Mouse (Mus musculus) cerebellum, adult 11-12 months (tissue): ENCODE results near the gene Gm20605.

Source experiments
- DNase-seq: peaks from one replicate; pipeline ENCODE4 v3.0.0; 2022

The Gm20605 gene

GRCm38 (mm10) chr5:137654746-137655145 is 25.8 kb downstream of the Gm20605 start:
- DNase-seq = no peak

- peak; percentile 76 for DNase-seq
Observed at GRCm38 (mm10) chr5:137656977-137657376, 28.0 kb downstream of the Gm20605 start.

- no peak for DNase-seq
Observed at GRCm38 (mm10) chr5:137660064-137660688, 31.2 kb downstream of the Gm20605 start.

- DNase-seq = no peak
Observed at GRCm38 (mm10) chr5:137663057-137663456, 34.1 kb downstream of the Gm20605 start.

- no peak for DNase-seq
Observed at GRCm38 (mm10) chr5:137668971-137669370, 40.0 kb downstream of the Gm20605 start.

GRCm38 (mm10) chr5:137670240-137670639 is 41.3 kb downstream of the Gm20605 start:
- no peak for DNase-seq

- no peak for DNase-seq
Observed at GRCm38 (mm10) chr5:137671443-137672240, 42.7 kb downstream of the Gm20605 start.

GRCm38 (mm10) chr5:137672361-137672760 is 43.4 kb downstream of the Gm20605 start:
- no peak for DNase-seq

GRCm38 (mm10) chr5:137673015-137673414 is 44.0 kb downstream of the Gm20605 start:
- DNase-seq = no peak

- no peak for DNase-seq
Observed at GRCm38 (mm10) chr5:137674786-137675185, 45.8 kb downstream of the Gm20605 start.

GRCm38 (mm10) chr5:137677859-137678258 is 48.9 kb downstream of the Gm20605 start:
- DNase-seq = no peak

GRCm38 (mm10) chr5:137678736-137679135 is 49.8 kb downstream of the Gm20605 start:
- no peak for DNase-seq

- no peak for DNase-seq
Observed at GRCm38 (mm10) chr5:137679726-137680125, 50.8 kb downstream of the Gm20605 start.

GRCm38 (mm10) chr5:137682526-137682925 is 53.6 kb downstream of the Gm20605 start:
- no peak for DNase-seq

- peak; percentile 35 for DNase-seq
Observed at GRCm38 (mm10) chr5:137683388-137684293, 54.7 kb downstream of the Gm20605 start.

- DNase-seq = peak; percentile 99
Observed at GRCm38 (mm10) chr5:137684294-137685123, 55.5 kb downstream of the Gm20605 start, which contains the start of gene Agfg2. Gene Agfg2 (minus strand): TSS chr5:137684726.

GRCm38 (mm10) chr5:137685653-137686052 is 56.7 kb downstream of the Gm20605 start:
- peak; percentile 16 for DNase-seq

- DNase-seq = no peak
Observed at GRCm38 (mm10) chr5:137686127-137686790, 57.3 kb downstream of the Gm20605 start.

- DNase-seq = no peak
Observed at GRCm38 (mm10) chr5:137689974-137690373, 61.0 kb downstream of the Gm20605 start.

GRCm38 (mm10) chr5:137690531-137690930 is 61.6 kb downstream of the Gm20605 start:
- no peak for DNase-seq

- no peak for DNase-seq
Observed at GRCm38 (mm10) chr5:137691881-137692280, 62.9 kb downstream of the Gm20605 start.
